Mouse (Mus musculus): ENCODE results near the gene Tctex1d2. TPM values are rescaled to one million over a fixed set of nuclear protein-coding genes. Genes with fewer than 3 reads are reported as not detected.
A peak's percentile ranks its signal among the peaks of the same experiment; 100 is the strongest.

Tctex1d2 gene
- 5.4 to 18.0 TPM (median 16.4 TPM) in 3 replicates for total RNA-seq (2017)

GRCm38 (mm10) chr16:32419517-32420483, at the start of gene Tctex1d2:
Gene Tctex1d2, plus strand, starts transcription at chr16:32419702.
- ATAC-seq (replicated peaks; ENCODE audit: insufficient number of reproducible peaks, low FRiP score, low TSS enrichment, poor library complexity, severe bottlenecking) = peak; percentile 95

GRCm38 (mm10) chr16:32371351-32371750, 48.2 kb upstream of the Tctex1d2 start:
- ATAC-seq (replicated peaks; ENCODE audit: insufficient number of reproducible peaks, low FRiP score, low TSS enrichment, poor library complexity, severe bottlenecking) = no peak

- ATAC-seq (replicated peaks; ENCODE audit: insufficient number of reproducible peaks, low FRiP score, low TSS enrichment, poor library complexity, severe bottlenecking) = no peak
Measured at GRCm38 (mm10) chr16:32379575-32379974, 39.9 kb upstream of the Tctex1d2 start.

GRCm38 (mm10) chr16:32382901-32383300, 36.6 kb upstream of the Tctex1d2 start:
- ATAC-seq (replicated peaks; ENCODE audit: insufficient number of reproducible peaks, low FRiP score, low TSS enrichment, poor library complexity, severe bottlenecking) = no peak

GRCm38 (mm10) chr16:32384885-32385284, 34.6 kb upstream of the Tctex1d2 start:
- no peak for ATAC-seq (replicated peaks; ENCODE audit: insufficient number of reproducible peaks, low FRiP score, low TSS enrichment, poor library complexity, severe bottlenecking)

GRCm38 (mm10) chr16:32386826-32387225, 32.7 kb upstream of the Tctex1d2 start:
- no peak for ATAC-seq (replicated peaks; ENCODE audit: insufficient number of reproducible peaks, low FRiP score, low TSS enrichment, poor library complexity, severe bottlenecking)

GRCm38 (mm10) chr16:32389049-32389448, 30.5 kb upstream of the Tctex1d2 start:
- ATAC-seq (replicated peaks; ENCODE audit: insufficient number of reproducible peaks, low FRiP score, low TSS enrichment, poor library complexity, severe bottlenecking) = no peak

GRCm38 (mm10) chr16:32389841-32390240, 29.7 kb upstream of the Tctex1d2 start:
- no peak for ATAC-seq (replicated peaks; ENCODE audit: insufficient number of reproducible peaks, low FRiP score, low TSS enrichment, poor library complexity, severe bottlenecking)

- no peak for ATAC-seq (replicated peaks; ENCODE audit: insufficient number of reproducible peaks, low FRiP score, low TSS enrichment, poor library complexity, severe bottlenecking)
Measured at GRCm38 (mm10) chr16:32390882-32391281, 28.6 kb upstream of the Tctex1d2 start.

- no peak for ATAC-seq (replicated peaks; ENCODE audit: insufficient number of reproducible peaks, low FRiP score, low TSS enrichment, poor library complexity, severe bottlenecking)
Measured at GRCm38 (mm10) chr16:32395679-32396540, 23.6 kb upstream of the Tctex1d2 start.

- no peak for ATAC-seq (replicated peaks; ENCODE audit: insufficient number of reproducible peaks, low FRiP score, low TSS enrichment, poor library complexity, severe bottlenecking)
Measured at GRCm38 (mm10) chr16:32396541-32396835, 23.0 kb upstream of the Tctex1d2 start.

- ATAC-seq (replicated peaks; ENCODE audit: insufficient number of reproducible peaks, low FRiP score, low TSS enrichment, poor library complexity, severe bottlenecking) = no peak
Measured at GRCm38 (mm10) chr16:32398206-32398605, 21.3 kb upstream of the Tctex1d2 start.

- ATAC-seq (replicated peaks; ENCODE audit: insufficient number of reproducible peaks, low FRiP score, low TSS enrichment, poor library complexity, severe bottlenecking) = no peak
Measured at GRCm38 (mm10) chr16:32400267-32400666, 19.2 kb upstream of the Tctex1d2 start, which contains the start of gene Tm4sf19. Gene Tm4sf19, plus strand, starts transcription at chr16:32400506.

- ATAC-seq (replicated peaks; ENCODE audit: insufficient number of reproducible peaks, low FRiP score, low TSS enrichment, poor library complexity, severe bottlenecking) = peak; percentile 94
Measured at GRCm38 (mm10) chr16:32401335-32401965, 18.1 kb upstream of the Tctex1d2 start.

GRCm38 (mm10) chr16:32402818-32403217, 16.7 kb upstream of the Tctex1d2 start:
- ATAC-seq (replicated peaks; ENCODE audit: insufficient number of reproducible peaks, low FRiP score, low TSS enrichment, poor library complexity, severe bottlenecking) = peak; percentile 68; the same call in 1 of the 2 replicates

GRCm38 (mm10) chr16:32405716-32406115, 13.8 kb upstream of the Tctex1d2 start:
- no peak for ATAC-seq (replicated peaks; ENCODE audit: insufficient number of reproducible peaks, low FRiP score, low TSS enrichment, poor library complexity, severe bottlenecking)

- no peak for ATAC-seq (replicated peaks; ENCODE audit: insufficient number of reproducible peaks, low FRiP score, low TSS enrichment, poor library complexity, severe bottlenecking)
Measured at GRCm38 (mm10) chr16:32406671-32407070, 12.8 kb upstream of the Tctex1d2 start.

GRCm38 (mm10) chr16:32407730-32408129, 11.8 kb upstream of the Tctex1d2 start:
- ATAC-seq (replicated peaks; ENCODE audit: insufficient number of reproducible peaks, low FRiP score, low TSS enrichment, poor library complexity, severe bottlenecking) = no peak

- no peak for ATAC-seq (replicated peaks; ENCODE audit: insufficient number of reproducible peaks, low FRiP score, low TSS enrichment, poor library complexity, severe bottlenecking)
Measured at GRCm38 (mm10) chr16:32417457-32417856, 2.0 kb upstream of the Tctex1d2 start.
